Mouse (Mus musculus) liver, embryonic 15.5 days (tissue): ENCODE results near the gene Gm45753. TPM values are rescaled to one million over a fixed set of nuclear protein-coding genes. Genes with fewer than 3 reads are reported as not detected.

Source experiments
- ATAC-seq: fragments of 200-750 bp; cut with Nextera tagmentation; 2 replicates; pipeline ENCODE4 v1.8.0; 2017; ENCODE audit warnings: moderate number of reproducible peaks, mild to moderate bottlenecking, moderate library complexity; ENCODE audit not compliant: insufficient read depth
- H3K27ac ChIP-seq: fragments of 300-500 bp; sonication (generic); replicated peaks from 2 replicates; pipeline ENCODE4 v1.5.1; 2015; ENCODE audit warnings: mild to moderate bottlenecking, inconsistent platforms
- H3K27me3 ChIP-seq: fragments of 300-500 bp; sonication (generic); 2 replicates; pipeline ENCODE4 v1.6.1; 2015; ENCODE audit warnings: mild to moderate bottlenecking, inconsistent platforms
- H3K36me3 ChIP-seq: fragments of 300-500 bp; sonication (generic); replicated peaks from 2 replicates; pipeline ENCODE4 v1.6.1; 2015; ENCODE audit warnings: moderate library complexity, mild to moderate bottlenecking, inconsistent platforms
- H3K4me1 ChIP-seq: fragments of 300-500 bp; sonication (generic); replicated peaks from 2 replicates; pipeline ENCODE4 v1.6.1; 2015; ENCODE audit warnings: inconsistent platforms
- H3K4me2 ChIP-seq: fragments of 300-500 bp; sonication (generic); 2 replicates; pipeline ENCODE4 v1.6.1; 2015; ENCODE audit warnings: moderate library complexity, mild to moderate bottlenecking, inconsistent platforms
- H3K4me3 ChIP-seq: fragments of 300-500 bp; sonication (generic); replicated peaks from 2 replicates; pipeline ENCODE4 v1.5.1; 2015; ENCODE audit warnings: mild to moderate bottlenecking, inconsistent platforms
- H3K9ac ChIP-seq: fragments of 300-500 bp; sonication (generic); 2 replicates; pipeline ENCODE4 v1.6.1; 2015; ENCODE audit warnings: moderate library complexity, mild to moderate bottlenecking, inconsistent platforms
- H3K9me3 ChIP-seq: fragments of 300-500 bp; sonication (generic); replicated peaks from 2 replicates; pipeline ENCODE4 v1.6.1; 2016; ENCODE audit warnings: inconsistent platforms
- WGBS: fragments of 180-500 bp; shearing (Covaris S2); methylation state at CpG from one replicate; pipeline ENCODE4 v1.1.7; 2015; ENCODE audit warnings: mixed read lengths; ENCODE audit not compliant: insufficient replicate concordance; 5-methylcytosine and 5-hydroxymethylcytosine counted together
- polyA plus RNA-seq: library from polyadenylated mRNA; unstranded; fragments of >200 nt; fragmentation: Nextera tagmentation; extraction: Ambion mirVana; gene quantifications from 2 replicates; pipeline ENCODE4 v1.2.1, GENCODE M21; 2015

Gm45753 gene
- polyA plus RNA-seq, 1 experiment from 2014 or later: 14.8 TPM

- H3K4me1 ChIP-seq: no peaks in the 10 kb centered on the region
- H3K9ac ChIP-seq: no peak overlapping the region
- H3K27me3 ChIP-seq: no peaks in the 10 kb centered on the region
- 63% methylated on average over 4 of the region's 4 CpGs for whole genome bisulfite sequencing
- no peaks in the 10 kb centered on the region for H3K36me3 ChIP-seq
- no peak overlapping the region for H3K4me2 ChIP-seq
- H3K4me3 ChIP-seq: no peak overlapping the region
- no peak overlapping the region for H3K27ac ChIP-seq
- no peak for ATAC-seq
- no peaks in the 10 kb centered on the region for H3K9me3 ChIP-seq
These were observed 15.9 kb upstream of the Gm45753 start for GRCm38 (mm10) chr8:45324151-45324550.

GRCm38 (mm10) chr8:45321365-45321764 is 13.1 kb upstream of the Gm45753 start:
- no peak overlapping the region for H3K27ac ChIP-seq
- no peak for ATAC-seq
- 59% methylated on average over 2 of the region's 2 CpGs for WGBS
- no peaks in the 10 kb centered on the region for H3K27me3 ChIP-seq
- no peak overlapping the region for H3K4me2 ChIP-seq
- no peaks in the 10 kb centered on the region for H3K36me3 ChIP-seq
- no peaks in the 10 kb centered on the region for H3K4me1 ChIP-seq
- H3K9ac ChIP-seq: no peak overlapping the region
- H3K9me3 ChIP-seq: no peaks in the 10 kb centered on the region
- H3K4me3 ChIP-seq: no peak overlapping the region

- 43% methylated on average over 1 of the region's 1 CpGs for WGBS
- no peak overlapping the region for H3K4me2 ChIP-seq
- H3K9ac ChIP-seq: no peak overlapping the region
- no peak overlapping the region for H3K27ac ChIP-seq
- H3K4me3 ChIP-seq: no peak overlapping the region
- no peak for ATAC-seq
- no peaks in the 10 kb centered on the region for H3K9me3 ChIP-seq
- no peaks in the 10 kb centered on the region for H3K27me3 ChIP-seq
- H3K4me1 ChIP-seq: no peaks in the 10 kb centered on the region
- H3K36me3 ChIP-seq: no peaks in the 10 kb centered on the region
These were observed 12.7 kb upstream of the Gm45753 start for GRCm38 (mm10) chr8:45320930-45321329.

GRCm38 (mm10) chr8:45310967-45311366 is 2.7 kb upstream of the Gm45753 start:
- H3K36me3 ChIP-seq: no peaks in the 10 kb centered on the region
- H3K4me3 ChIP-seq: no peak overlapping the region
- no peak overlapping the region for H3K9ac ChIP-seq
- WGBS: 60% methylated on average over 4 of the region's 4 CpGs
- no peaks in the 10 kb centered on the region for H3K27me3 ChIP-seq
- H3K4me1 ChIP-seq: no peaks in the 10 kb centered on the region
- H3K9me3 ChIP-seq: no peaks in the 10 kb centered on the region
- no peak overlapping the region for H3K27ac ChIP-seq
- no peak for ATAC-seq
- H3K4me2 ChIP-seq: no peak overlapping the region

- Histone ChIP-seq H3K27me3 (no peaks in the 10 kb centered on the region), H3K4me1 (no peaks in the 10 kb centered on the region), H3K4me3 (no peak overlapping the region), H3K36me3 (no peaks in the 10 kb centered on the region), H3K4me2 (no peak overlapping the region), H3K9ac (no peak overlapping the region), H3K9me3 (no peaks in the 10 kb centered on the region), H3K27ac (no peak overlapping the region)
- 57% methylated on average over 1 of the region's 1 CpGs for WGBS
- ATAC-seq: no peak
These were observed 2.8 kb downstream of the Gm45753 start for GRCm38 (mm10) chr8:45305479-45305878.

GRCm38 (mm10) chr8:45304354-45304753 is 3.9 kb downstream of the Gm45753 start:
- no peak overlapping the region for H3K27ac ChIP-seq

GRCm38 (mm10) chr8:45302390-45302789 is 5.9 kb downstream of the Gm45753 start:
- Histone ChIP-seq H3K4me3 (no peak overlapping the region), H3K27ac (no peak overlapping the region), H3K9ac (no peak overlapping the region), H3K4me2 (no peak overlapping the region), H3K4me1 (no peaks in the 10 kb centered on the region), H3K36me3 (no peaks in the 10 kb centered on the region), H3K9me3 (no peaks in the 10 kb centered on the region), H3K27me3 (no peaks in the 10 kb centered on the region)
- no peak for ATAC-seq
- 64% methylated on average over 8 of the region's 8 CpGs for WGBS

More at GRCm38 (mm10) chr8:45304354-45304753, 3.9 kb downstream of the Gm45753 start:
- ATAC-seq: no peak
- WGBS: 63% methylated on average over 3 of the region's 3 CpGs
- no peak overlapping the region for H3K4me2 ChIP-seq
- no peaks in the 10 kb centered on the region for H3K36me3 ChIP-seq
- H3K9ac ChIP-seq: no peak overlapping the region
- H3K4me1 ChIP-seq: no peaks in the 10 kb centered on the region
- H3K4me3 ChIP-seq: no peak overlapping the region
- no peaks in the 10 kb centered on the region for H3K9me3 ChIP-seq
- no peaks in the 10 kb centered on the region for H3K27me3 ChIP-seq

GRCm38 (mm10) chr8:45295276-45295675 is 13.0 kb downstream of the Gm45753 start:
- Histone ChIP-seq H3K4me3 (no peak overlapping the region), H3K9me3 (no peaks in the 10 kb centered on the region), H3K4me2 (no peak overlapping the region), H3K27ac (no peak overlapping the region), H3K4me1 (no peaks in the 10 kb centered on the region), H3K36me3 (no peaks in the 10 kb centered on the region), H3K27me3 (no peaks in the 10 kb centered on the region), H3K9ac (no peak overlapping the region)
- ATAC-seq: no peak
- 55% methylated on average over 6 of the region's 6 CpGs for WGBS

- H3K27me3 ChIP-seq: no peaks in the 10 kb centered on the region
- ATAC-seq: peak; percentile 22; the same call in 1 of the 2 replicates
- WGBS: 50% methylated on average over 7 of the region's 7 CpGs
- H3K36me3 ChIP-seq: no peaks in the 10 kb centered on the region
- no peaks in the 10 kb centered on the region for H3K4me1 ChIP-seq
- no peak within 1 kb of the TSS for H3K4me2 ChIP-seq
- peak within 1 kb of the TSS; percentile 31; the same call in 1 of the 2 replicates for H3K4me3 ChIP-seq
- no peak within 1 kb of the TSS for H3K9ac ChIP-seq
- no peaks in the 10 kb centered on the region for H3K9me3 ChIP-seq
- no peak within 1 kb of the TSS for H3K27ac ChIP-seq
These were observed 13.6 kb downstream of the Gm45753 start, which contains the start of gene Klkb1 for GRCm38 (mm10) chr8:45294687-45295086. TSS of gene Klkb1 (minus strand) at chr8:45294859.

GRCm38 (mm10) chr8:45291790-45292189 is 16.5 kb downstream of the Gm45753 start:
- no peak for ATAC-seq
- 66% methylated on average over 2 of the region's 2 CpGs for WGBS
- Histone ChIP-seq H3K4me2 (no peak overlapping the region), H3K4me3 (no peak overlapping the region), H3K9ac (no peak overlapping the region), H3K36me3 (no peaks in the 10 kb centered on the region), H3K27ac (no peak overlapping the region), H3K4me1 (no peaks in the 10 kb centered on the region), H3K27me3 (no peaks in the 10 kb centered on the region), H3K9me3 (no peaks in the 10 kb centered on the region)

- H3K4me3 ChIP-seq: no peak overlapping the region
- H3K27me3 ChIP-seq: no peaks in the 10 kb centered on the region
- H3K4me2 ChIP-seq: no peak overlapping the region
- no peak overlapping the region for H3K9ac ChIP-seq
- peak; percentile 81 for ATAC-seq
- 63% methylated on average over 8 of the region's 8 CpGs for WGBS
- H3K4me1 ChIP-seq: 0 out of 2 replicates have a peak, but pooled peaks cover 3% of the 10 kb centered on the region
- no peaks in the 10 kb centered on the region for H3K9me3 ChIP-seq
- no peaks in the 10 kb centered on the region for H3K36me3 ChIP-seq
- no peak overlapping the region; the same call in none of the 2 replicates for H3K27ac ChIP-seq
These were observed 26.6 kb downstream of the Gm45753 start for GRCm38 (mm10) chr8:45281630-45282029.

GRCm38 (mm10) chr8:45277453-45277852 is 30.8 kb downstream of the Gm45753 start:
- ATAC-seq: no peak
- Histone ChIP-seq H3K9me3 (no peaks in the 10 kb centered on the region), H3K4me2 (no peak overlapping the region), H3K4me3 (no peak overlapping the region), H3K27ac (no peak overlapping the region), H3K36me3 (no peaks in the 10 kb centered on the region; the same call in 1 of the 2 replicates), H3K9ac (no peak overlapping the region), H3K27me3 (no peaks in the 10 kb centered on the region), H3K4me1 (0 out of 2 replicates have a peak, but pooled peaks cover under 1% of the 10 kb centered on the region)
- WGBS: 65% methylated on average over 3 of the region's 3 CpGs
